Mouse (Mus musculus): Measurements from ENCODE around the gene Spred2.

- no peak for TF ChIP-seq MAX (IDR thresholded peaks at IDR 0.05; ENCODE audit: low read length)
- no peak for TF ChIP-seq MAFK (IDR thresholded peaks at IDR 0.05; ENCODE audit: borderline replicate concordance, low read depth, low read length)
- TF ChIP-seq POLR2A (IDR thresholded peaks at IDR 0.05; ENCODE audit: control insufficient read depth in 1 of 2, insufficient read depth in 1 of 2, low read depth in 1 of 2, low read length in 2 of 2, poor library complexity in 1 of 2) = no peak
- TF ChIP-seq CTCF (IDR thresholded peaks at IDR 0.05 in 2 of 3, conservative IDR thresholded peaks at IDR 0.05 in 1 of 3; ENCODE audit: control insufficient read depth in 1 of 3, insufficient read depth in 1 of 3, low read depth in 2 of 3, low read length in 3 of 3, poor library complexity in 1 of 3, severe bottlenecking in 1 of 3) = no peak
- TF ChIP-seq EP300 (IDR thresholded peaks at IDR 0.05; ENCODE audit: low read depth in 1 of 2, low read length in 2 of 2) = no peak
- no peak for TF ChIP-seq GATA1 (IDR thresholded peaks at IDR 0.05; ENCODE audit: low read depth, low read length)
- no peak for TF ChIP-seq CHD2 (IDR thresholded peaks at IDR 0.05; ENCODE audit: low read length)
- TF ChIP-seq E2F4 (IDR thresholded peaks at IDR 0.05; ENCODE audit: borderline replicate concordance, low read depth, low read length) = no peak
- no peak for TF ChIP-seq MYC (IDR thresholded peaks at IDR 0.05; ENCODE audit: low read depth, low read length)
- TF ChIP-seq ZC3H11A (IDR thresholded peaks at IDR 0.05; ENCODE audit: low read depth, low read length) = no peak
Observed at GRCm38 (mm10) chr11:19960541-19960940, 36.4 kb downstream of the Spred2 start.
